Mouse (Mus musculus) heart, embryonic 11.5 days (tissue): ENCODE data around the gene Rap1b. TPM values are rescaled to one million over a fixed set of nuclear protein-coding genes. Genes with fewer than 3 reads are reported as not detected.

ENCODE experiments used
- ATAC-seq: fragments of 200-750 bp; cut with Nextera tagmentation; replicated peaks from 2 replicates; pipeline ENCODE4 v1.8.0; 2017; ENCODE audit warnings: moderate library complexity; ENCODE audit not compliant: insufficient number of reproducible peaks, low FRiP score, low TSS enrichment
- H3K27ac ChIP-seq: fragments of 300-500 bp; sonication (generic); 2 replicates; pipeline ENCODE4 v1.5.1; 2014; ENCODE audit warnings: mild to moderate bottlenecking, low read depth, low read length
- H3K27me3 ChIP-seq: fragments of 300-500 bp; sonication (generic); 2 replicates; pipeline ENCODE4 v1.6.1; 2014; ENCODE audit warnings: mild to moderate bottlenecking, low read length, mixed read lengths; ENCODE audit not compliant: control insufficient read depth, insufficient read depth
- H3K36me3 ChIP-seq: fragments of 300-500 bp; sonication (generic); 2 replicates; pipeline ENCODE4 v1.6.1; 2014; ENCODE audit warnings: mild to moderate bottlenecking, low read length, moderate library complexity, mixed read lengths; ENCODE audit not compliant: control insufficient read depth, insufficient read depth
- H3K4me1 ChIP-seq: fragments of 300-500 bp; sonication (generic); 2 replicates; pipeline ENCODE4 v1.6.1; 2014; ENCODE audit warnings: low read length; ENCODE audit not compliant: control insufficient read depth, insufficient read depth
- H3K4me2 ChIP-seq: fragments of 300-500 bp; sonication (generic); 2 replicates; pipeline ENCODE4 v1.6.1; 2014; ENCODE audit warnings: mild to moderate bottlenecking, moderate library complexity
- H3K4me3 ChIP-seq: fragments of 300-500 bp; sonication (generic); 2 replicates; pipeline ENCODE4 v1.5.1; 2014; ENCODE audit warnings: low read depth, low read length
- H3K9ac ChIP-seq: fragments of 300-500 bp; sonication (generic); 2 replicates; pipeline ENCODE4 v1.6.1; 2014; ENCODE audit warnings: mild to moderate bottlenecking, low read depth, low read length, moderate library complexity
- H3K9me3 ChIP-seq: fragments of 300-500 bp; sonication (generic); replicated peaks from 2 replicates; pipeline ENCODE4 v1.6.1; 2016; ENCODE audit warnings: low read length; ENCODE audit not compliant: control insufficient read depth
- WGBS: fragments of 180-500 bp; shearing (Covaris S2); extraction: QIAGEN DNeasy Blood & Tissue Kit; methylation state at CpG from one replicate; pipeline ENCODE4 v1.1.7; 2014; ENCODE audit not compliant: insufficient replicate concordance; 5-methylcytosine and 5-hydroxymethylcytosine counted together
- polyA plus RNA-seq: library from polyadenylated mRNA; unstranded; fragments of >200 nt; fragmentation: Nextera tagmentation; extraction: Ambion mirVana; gene quantifications from 2 replicates; pipeline ENCODE4 v1.2.1, GENCODE M21; 2014

Rap1b gene
- polyA plus RNA-seq, 1 experiment from 2014 or later: 137 TPM

DNA sequence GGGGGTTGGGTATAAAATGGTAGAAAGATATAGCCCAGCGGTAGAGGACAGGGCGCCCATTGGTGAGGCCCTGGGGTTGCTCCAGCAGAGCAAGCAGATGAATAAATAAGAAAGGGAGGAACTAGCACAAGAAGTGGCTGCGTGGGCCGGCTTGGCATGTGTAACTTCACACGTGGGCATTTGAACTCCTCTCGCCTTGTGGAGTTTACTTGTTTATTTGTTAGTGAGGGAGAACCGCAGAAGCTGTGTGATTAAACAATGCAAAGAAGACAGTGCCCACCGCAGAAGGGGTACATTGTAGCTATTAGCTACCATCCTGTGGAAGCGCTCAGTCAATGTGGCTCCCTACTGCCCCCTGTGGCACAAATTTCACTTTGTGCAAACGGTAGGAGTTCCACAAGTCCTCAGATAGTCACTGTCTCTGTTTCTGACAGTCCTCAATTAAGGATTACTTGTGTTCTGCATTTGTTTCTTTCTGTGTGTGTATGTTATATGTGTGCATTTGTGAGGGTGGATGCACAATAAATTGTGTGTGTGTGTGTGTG lies 6.9 kb upstream of the Rap1b start:
- WGBS: 86% methylated on average over 10 of the region's 10 CpGs
- H3K27ac ChIP-seq: no peak overlapping the region
- ATAC-seq: no peak
- no peaks in the 10 kb centered on the region for H3K36me3 ChIP-seq
- no peaks in the 10 kb centered on the region for H3K27me3 ChIP-seq
- H3K4me2 ChIP-seq: no peak overlapping the region
- no peak overlapping the region for H3K9ac ChIP-seq
- H3K4me1 ChIP-seq: no peaks in the 10 kb centered on the region
- H3K9me3 ChIP-seq: no peaks in the 10 kb centered on the region
- no peak overlapping the region for H3K4me3 ChIP-seq

DNA sequence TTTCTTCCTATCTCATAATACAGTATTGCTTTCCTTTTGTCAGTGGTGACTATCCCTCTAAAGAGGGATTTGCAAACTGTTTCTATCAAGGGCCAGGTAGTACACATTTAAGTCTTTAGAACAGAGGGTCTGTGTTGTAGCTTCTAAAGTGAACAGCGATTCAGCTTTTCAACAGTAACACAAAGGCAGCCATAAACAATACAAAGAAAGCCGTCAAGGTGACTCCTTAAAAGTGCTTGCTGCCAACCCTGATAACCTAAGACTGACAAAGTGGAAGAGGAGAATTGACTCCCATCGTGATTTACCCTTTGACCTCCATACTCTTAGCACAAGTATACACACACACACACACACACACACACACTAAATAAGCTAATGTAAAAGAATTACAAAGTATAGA lies 3.1 kb upstream of the Rap1b start:
- H3K36me3 ChIP-seq: no peaks in the 10 kb centered on the region
- no peak overlapping the region for H3K27ac ChIP-seq
- no peak overlapping the region for H3K4me2 ChIP-seq
- WGBS: 48% methylated on average over 3 of the region's 3 CpGs
- peaks cover 6% of the 10 kb centered on the region for H3K4me1 ChIP-seq
- no peak for ATAC-seq
- no peaks in the 10 kb centered on the region for H3K27me3 ChIP-seq
- H3K4me3 ChIP-seq: no peak overlapping the region
- no peaks in the 10 kb centered on the region for H3K9me3 ChIP-seq
- no peak overlapping the region for H3K9ac ChIP-seq

DNA sequence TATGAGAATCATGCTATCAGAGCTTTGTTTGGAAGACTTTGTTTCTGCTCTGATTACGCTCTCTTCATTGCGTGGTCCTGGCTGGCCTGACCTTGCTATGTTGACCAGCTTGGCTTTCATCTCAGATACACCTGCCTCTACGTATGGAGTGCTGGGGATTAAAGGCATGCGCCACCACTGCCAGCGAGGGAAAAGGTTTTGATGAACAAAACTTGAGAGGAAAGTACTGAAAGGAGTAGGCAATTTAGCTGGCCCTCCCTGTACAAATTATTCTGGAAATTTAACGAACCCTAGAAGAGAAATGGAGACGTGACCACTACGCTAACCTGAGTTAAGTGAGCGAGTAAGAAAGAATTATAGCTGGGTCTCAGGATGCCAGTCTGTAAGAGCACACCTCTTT lies 961 bp upstream of the Rap1b start:
- Histone ChIP-seq H3K27me3 (no peaks in the 10 kb centered on the region), H3K4me3 (peak overlapping the region; percentile 91; the same call in 1 of the 2 replicates), H3K9me3 (no peaks in the 10 kb centered on the region), H3K4me2 (peak overlapping the region; percentile 70), H3K27ac (no peak overlapping the region), H3K36me3 (no peaks in the 10 kb centered on the region), H3K9ac (no peak overlapping the region; the same call in 1 of the 2 replicates), H3K4me1 (peaks cover 10% of the 10 kb centered on the region)
- 58% methylated on average over 9 of the region's 9 CpGs for WGBS
- no peak for ATAC-seq

DNA sequence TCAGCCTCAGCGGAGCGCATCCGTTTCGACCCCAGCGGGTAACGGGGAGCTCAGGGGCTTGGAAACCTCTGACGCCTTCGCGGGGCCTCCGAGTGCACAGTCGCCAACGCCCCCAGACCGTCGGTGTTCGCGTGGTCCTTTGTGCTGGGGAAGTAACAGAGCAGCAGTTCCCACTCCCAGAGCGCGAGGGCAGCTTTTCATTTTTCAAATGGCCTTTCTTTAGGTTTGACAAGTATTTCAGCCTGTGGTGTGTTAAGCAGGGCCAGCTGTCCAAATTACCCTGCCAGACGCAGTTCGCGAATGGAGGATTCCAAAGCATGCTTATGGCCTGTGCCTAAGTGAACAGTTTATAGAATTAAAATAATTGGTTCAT lies 411 bp upstream of the Rap1b start:
- H3K4me1 ChIP-seq: peaks cover 12% of the 10 kb centered on the region
- peak; percentile 71 for ATAC-seq
- H3K27ac ChIP-seq: peak overlapping the region; percentile 98
- H3K4me3 ChIP-seq: peak overlapping the region; percentile 91
- H3K4me2 ChIP-seq: peak overlapping the region; percentile 70
- under 1% methylated on average over 21 of the region's 21 CpGs for WGBS
- H3K27me3 ChIP-seq: no peaks in the 10 kb centered on the region
- no peaks in the 10 kb centered on the region for H3K9me3 ChIP-seq
- H3K36me3 ChIP-seq: no peaks in the 10 kb centered on the region
- peak overlapping the region; percentile 97 for H3K9ac ChIP-seq

DNA sequence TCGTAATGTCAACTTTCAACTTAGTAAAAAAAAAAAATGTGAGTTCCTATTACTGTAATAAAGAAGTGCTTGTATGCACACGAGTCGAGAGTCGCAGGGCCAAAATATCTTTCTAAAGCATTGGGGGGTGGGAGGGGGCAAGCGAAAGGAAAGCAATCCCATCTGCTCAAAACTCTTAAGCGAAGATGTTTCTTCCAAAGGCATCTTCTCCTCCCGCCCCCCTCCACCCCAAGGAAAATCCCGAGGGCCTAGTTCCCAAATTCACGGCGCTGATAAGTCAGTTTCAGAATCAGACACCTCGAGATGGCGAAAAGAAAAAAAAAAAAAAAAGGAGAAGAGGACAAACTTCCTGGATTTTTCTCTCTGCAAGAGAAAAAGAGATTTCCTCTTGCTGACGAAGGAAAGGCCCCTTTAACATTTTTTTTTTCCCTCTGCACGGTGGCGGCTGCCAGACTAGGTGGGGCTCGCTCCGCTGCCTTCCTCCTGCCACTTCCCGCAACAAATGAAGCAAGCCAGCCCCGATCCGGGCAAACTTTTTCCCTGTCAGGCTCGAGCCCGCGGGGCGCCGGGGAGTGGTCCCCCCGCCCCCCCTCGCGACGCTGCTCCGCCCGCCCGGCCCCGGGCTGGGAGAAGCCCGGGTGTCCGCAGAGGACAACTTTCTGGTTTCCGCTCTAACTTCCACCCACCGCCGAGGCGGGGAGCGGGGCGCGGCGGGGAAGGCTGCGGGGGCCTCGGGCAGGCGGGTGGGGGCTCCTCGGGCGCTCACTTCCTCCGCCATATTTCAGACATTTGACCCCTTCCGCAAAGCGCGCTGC lies 846 bp downstream of the Rap1b start:
- Histone ChIP-seq H3K9ac (peak overlapping the region; percentile 97), H3K36me3 (no peaks in the 10 kb centered on the region), H3K9me3 (no peaks in the 10 kb centered on the region), H3K27ac (peak overlapping the region; percentile 98), H3K4me1 (peaks cover 17% of the 10 kb centered on the region), H3K4me2 (peak overlapping the region; percentile 76), H3K4me3 (peak overlapping the region; percentile 91), H3K27me3 (no peaks in the 10 kb centered on the region)
- 2% methylated on average over 47 of the region's 52 CpGs for WGBS
- ATAC-seq: peak; percentile 12; the same call in 1 of the 2 replicates

DNA sequence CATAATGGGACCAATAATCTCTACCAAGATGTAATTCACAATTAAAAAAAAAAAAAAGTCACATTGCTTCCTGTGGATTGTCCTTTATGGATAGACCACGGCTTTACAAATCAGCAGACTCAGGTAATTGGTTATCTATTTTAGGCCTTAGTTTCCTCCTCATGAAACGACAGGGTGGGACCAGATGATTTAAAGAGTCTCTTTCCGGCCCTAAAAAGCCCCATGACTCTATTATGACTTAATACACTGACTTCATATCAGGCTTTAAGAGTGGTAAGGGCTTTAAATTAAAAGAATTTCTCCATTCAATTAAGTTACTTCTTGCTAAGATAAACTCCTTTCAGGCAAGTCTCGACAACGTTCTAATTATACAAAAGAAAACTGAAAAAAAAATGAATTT lies 1.6 kb downstream of the Rap1b start:
- peak overlapping the region; percentile 91 for H3K4me3 ChIP-seq
- H3K4me1 ChIP-seq: peaks cover 17% of the 10 kb centered on the region
- H3K27me3 ChIP-seq: no peaks in the 10 kb centered on the region
- no peak overlapping the region for H3K27ac ChIP-seq
- H3K9ac ChIP-seq: no peak overlapping the region
- ATAC-seq: no peak
- no peaks in the 10 kb centered on the region for H3K36me3 ChIP-seq
- H3K4me2 ChIP-seq: peak overlapping the region; percentile 76
- 31% methylated on average over 5 of the region's 5 CpGs for WGBS
- H3K9me3 ChIP-seq: no peaks in the 10 kb centered on the region

DNA sequence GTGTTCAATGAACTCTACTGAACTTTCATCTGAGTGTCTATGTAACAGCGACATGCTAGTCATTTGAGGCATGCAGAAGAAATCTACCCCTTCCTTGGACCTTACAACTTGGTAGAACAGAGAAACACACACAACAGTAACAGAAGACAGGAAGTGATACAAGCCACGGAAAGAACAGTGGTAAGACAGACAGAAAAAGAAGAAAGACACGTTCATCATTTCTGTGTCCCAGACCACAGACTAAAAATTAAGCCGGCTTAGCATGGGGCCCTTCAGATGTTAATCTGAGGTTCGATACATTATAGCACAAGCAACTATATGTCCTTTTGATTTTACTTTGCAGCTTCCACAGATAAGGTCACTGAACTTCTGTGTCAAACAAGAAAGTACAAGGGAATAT lies 2.1 kb downstream of the Rap1b start:
- no peaks in the 10 kb centered on the region for H3K9me3 ChIP-seq
- no peak overlapping the region for H3K9ac ChIP-seq
- H3K4me1 ChIP-seq: peaks cover 19% of the 10 kb centered on the region
- no peaks in the 10 kb centered on the region for H3K27me3 ChIP-seq
- peak overlapping the region; percentile 91 for H3K4me3 ChIP-seq
- no peaks in the 10 kb centered on the region for H3K36me3 ChIP-seq
- no peak for ATAC-seq
- H3K27ac ChIP-seq: no peak overlapping the region
- peak overlapping the region; percentile 76 for H3K4me2 ChIP-seq
- WGBS: 61% methylated on average over 5 of the region's 5 CpGs

DNA sequence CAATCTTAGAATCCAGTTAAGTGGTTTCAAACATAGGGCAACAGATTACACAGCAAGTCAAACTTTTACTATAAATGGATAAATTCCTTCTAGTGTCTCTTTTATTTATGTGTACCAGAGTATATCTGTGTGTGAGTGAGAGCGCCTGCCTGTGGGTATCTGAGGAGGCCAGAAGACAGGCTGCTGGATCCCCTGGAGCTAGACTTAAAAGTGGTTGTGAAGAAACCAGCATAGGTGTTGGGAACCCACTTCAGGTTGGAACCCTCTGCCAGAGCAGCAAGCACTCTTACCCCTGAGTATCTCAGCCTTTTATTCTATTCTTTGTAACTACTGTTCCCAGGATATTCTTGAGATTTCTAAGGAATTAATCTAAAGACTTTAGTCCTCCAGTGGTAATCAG lies 4.1 kb downstream of the Rap1b start:
- H3K4me1 ChIP-seq: peaks cover 20% of the 10 kb centered on the region
- 66% methylated on average over 1 of the region's 1 CpGs for WGBS

More for the DNA sequence above, 4.1 kb downstream of the Rap1b start:
- no peaks in the 10 kb centered on the region for H3K36me3 ChIP-seq
- no peak overlapping the region for H3K27ac ChIP-seq
- H3K4me2 ChIP-seq: no peak overlapping the region
- H3K27me3 ChIP-seq: no peaks in the 10 kb centered on the region
- no peaks in the 10 kb centered on the region for H3K9me3 ChIP-seq
- no peak for ATAC-seq
- H3K9ac ChIP-seq: no peak overlapping the region
- H3K4me3 ChIP-seq: no peak overlapping the region
